Mouse (Mus musculus): ENCODE measurements around the gene Arl14ep. TPM values are rescaled to one million over a fixed set of nuclear protein-coding genes. Genes with fewer than 3 reads are reported as not detected.

Arl14ep gene
- total RNA-seq (2014; fragmentation: Nextera tagmentation) (599 and 631 TPM in 2 replicates), total RNA-seq (2017) (107 and 108 TPM in 2 replicates), polyA plus RNA-seq (2012) (47.9 and 51.0 TPM in 2 replicates)

GRCm38 (mm10) chr2:106973959-106974639, at the start of gene Arl14ep:
Gene Arl14ep (minus strand): TSS chr2:106974424.
- peak; percentile 86 for DNase-seq (ENCODE audit: low spot score)
- Histone ChIP-seq H3K4me3 (ENCODE audit: low read depth, low read length) (peak within 1 kb of the TSS; percentile 95), H3K36me3 (replicated peaks) (peaks cover 29% of the 10 kb centered on the region), H3K4me1 (ENCODE audit: insufficient read depth, low read depth, low read length) (peaks cover 49% of the 10 kb centered on the region), H3K27me3 (ENCODE audit: insufficient read depth, low read length) (no peaks in the 10 kb centered on the region), H3K9me3 (replicated peaks) (no peaks in the 10 kb centered on the region)
- TF ChIP-seq GATA1 (IDR thresholded peaks at IDR 0.05; ENCODE audit: borderline replicate concordance, low read length) (no peak), TAL1 (conservative IDR thresholded peaks at IDR 0.05; ENCODE audit: low read depth, low read length) (no peak), CTCF (IDR thresholded peaks at IDR 0.05; ENCODE audit: low read depth, low read length) (no peak), GATA2 (IDR thresholded peaks at IDR 0.05; ENCODE audit: borderline replicate concordance, low read depth, low read length) (no peak), POLR2AphosphoS5 (IDR thresholded peaks at IDR 0.05; ENCODE audit: insufficient replicate concordance, low read depth, low read length) (no peak)
- ATAC-seq (ENCODE audit: extremely low read depth, insufficient number of reproducible peaks, low FRiP score, poor library complexity, severe bottlenecking) = peak; percentile 98

DNA sequence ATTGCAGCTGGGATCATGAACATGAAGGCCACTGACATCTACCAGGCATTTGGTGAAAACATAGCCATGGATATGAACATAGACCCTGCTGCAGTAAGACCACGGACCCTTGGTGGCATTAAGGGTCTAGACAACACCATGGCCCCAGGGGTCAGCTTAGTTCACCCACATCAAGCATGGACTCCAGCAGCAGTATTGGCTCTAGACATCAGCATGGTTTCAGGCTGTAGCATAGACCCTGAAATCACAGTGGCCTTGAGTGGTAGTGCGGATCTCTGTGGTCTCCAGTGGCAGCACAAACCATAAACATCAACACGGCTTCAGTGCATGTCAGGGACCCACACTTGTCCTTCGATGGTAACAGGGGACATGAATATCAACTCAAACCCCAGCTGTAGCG, 48.5 kb upstream of the Arl14ep start:
- H3K4me3 ChIP-seq (ENCODE audit: low read depth, low read length) = no peak overlapping the region
- no peaks in the 10 kb centered on the region for H3K9me3 ChIP-seq (replicated peaks)
- no peak for TF ChIP-seq GATA1 (IDR thresholded peaks at IDR 0.05; ENCODE audit: borderline replicate concordance, low read length)
- no peak for TF ChIP-seq GATA2 (IDR thresholded peaks at IDR 0.05; ENCODE audit: borderline replicate concordance, low read depth, low read length)
- no peak for ATAC-seq (ENCODE audit: extremely low read depth, insufficient number of reproducible peaks, low FRiP score, poor library complexity, severe bottlenecking)
- peaks cover 7% of the 10 kb centered on the region for H3K4me1 ChIP-seq (ENCODE audit: insufficient read depth, low read depth, low read length)
- no peaks in the 10 kb centered on the region for H3K27me3 ChIP-seq (ENCODE audit: insufficient read depth, low read length)
- no peak for DNase-seq (ENCODE audit: low spot score)
- H3K36me3 ChIP-seq (replicated peaks) = no peaks in the 10 kb centered on the region

- Histone ChIP-seq H3K27me3 (ENCODE audit: insufficient read depth, low read length) (no peaks in the 10 kb centered on the region), H3K4me3 (ENCODE audit: low read depth, low read length) (no peak overlapping the region), H3K4me1 (ENCODE audit: insufficient read depth, low read depth, low read length) (peaks cover 15% of the 10 kb centered on the region), H3K36me3 (replicated peaks) (no peaks in the 10 kb centered on the region), H3K9me3 (replicated peaks) (no peaks in the 10 kb centered on the region)
- DNase-seq (ENCODE audit: low spot score) = no peak
- TF ChIP-seq TAL1 (conservative IDR thresholded peaks at IDR 0.05; ENCODE audit: low read depth, low read length) (no peak), CTCF (IDR thresholded peaks at IDR 0.05; ENCODE audit: low read depth, low read length) (no peak), GATA1 (IDR thresholded peaks at IDR 0.05; ENCODE audit: borderline replicate concordance, low read length) (no peak), POLR2AphosphoS5 (IDR thresholded peaks at IDR 0.05; ENCODE audit: insufficient replicate concordance, low read depth, low read length) (no peak), GATA2 (IDR thresholded peaks at IDR 0.05; ENCODE audit: borderline replicate concordance, low read depth, low read length) (no peak)
- ATAC-seq (ENCODE audit: extremely low read depth, insufficient number of reproducible peaks, low FRiP score, poor library complexity, severe bottlenecking) = no peak
Observed at GRCm38 (mm10) chr2:107019331-107019730, 45.1 kb upstream of the Arl14ep start.

DNA sequence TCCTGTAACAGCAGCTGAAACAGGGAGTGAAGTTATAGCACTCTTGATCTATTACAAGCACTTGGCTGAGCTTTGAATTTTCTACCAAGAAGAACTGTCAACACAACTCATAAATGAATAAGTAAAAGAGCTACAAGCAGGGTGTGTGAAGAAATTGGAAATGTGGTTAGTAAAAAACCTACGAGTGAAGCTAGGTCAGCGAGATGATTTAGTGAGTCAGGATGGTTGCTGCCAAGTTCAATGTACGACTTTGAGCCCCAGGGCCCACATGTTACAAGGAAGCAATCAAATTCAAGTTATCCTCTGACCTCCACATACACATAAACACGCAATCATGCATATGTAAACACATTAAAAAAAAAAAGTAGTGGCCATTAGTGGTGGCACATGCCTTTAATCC, 38.9 kb upstream of the Arl14ep start:
- Histone ChIP-seq H3K9me3 (replicated peaks) (peaks cover 5% of the 10 kb centered on the region; the same call in 1 of the 2 replicates), H3K36me3 (replicated peaks) (no peaks in the 10 kb centered on the region), H3K4me1 (ENCODE audit: insufficient read depth, low read depth, low read length) (peaks cover 27% of the 10 kb centered on the region), H3K4me3 (ENCODE audit: low read depth, low read length) (no peak overlapping the region), H3K27me3 (ENCODE audit: insufficient read depth, low read length) (no peaks in the 10 kb centered on the region; the same call in 1 of the 2 replicates)
- ATAC-seq (ENCODE audit: extremely low read depth, insufficient number of reproducible peaks, low FRiP score, poor library complexity, severe bottlenecking) = no peak
- no peak for TF ChIP-seq GATA1 (IDR thresholded peaks at IDR 0.05; ENCODE audit: borderline replicate concordance, low read length)
- TF ChIP-seq CTCF (IDR thresholded peaks at IDR 0.05; ENCODE audit: low read depth, low read length) = no peak
- TF ChIP-seq TAL1 (conservative IDR thresholded peaks at IDR 0.05; ENCODE audit: low read depth, low read length) = no peak
- no peak for TF ChIP-seq GATA2 (IDR thresholded peaks at IDR 0.05; ENCODE audit: borderline replicate concordance, low read depth, low read length)
- TF ChIP-seq POLR2AphosphoS5 (IDR thresholded peaks at IDR 0.05; ENCODE audit: insufficient replicate concordance, low read depth, low read length) = no peak
- DNase-seq (ENCODE audit: low spot score) = no peak

DNA sequence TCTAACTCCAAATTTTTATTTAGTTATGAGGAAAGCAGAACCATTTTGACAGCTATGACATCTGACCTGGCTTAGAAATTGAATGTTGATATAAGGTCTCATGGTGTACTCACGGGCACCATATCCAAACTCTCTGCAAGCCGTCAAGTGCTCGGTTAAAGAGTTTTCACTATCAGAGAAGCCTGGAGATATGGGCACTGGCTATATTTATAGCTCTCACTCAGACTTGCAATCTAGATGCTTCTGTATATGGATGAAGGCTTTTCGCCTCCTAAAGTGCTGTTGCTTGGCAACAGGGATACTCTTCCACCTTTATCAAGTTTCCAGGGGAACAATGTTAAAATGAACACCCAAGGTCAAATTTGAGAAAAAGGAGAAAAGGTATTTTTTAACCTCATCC, 38.1 kb upstream of the Arl14ep start:
- Histone ChIP-seq H3K9me3 (replicated peaks) (peaks cover 5% of the 10 kb centered on the region; the same call in 1 of the 2 replicates), H3K27me3 (ENCODE audit: insufficient read depth, low read length) (no peaks in the 10 kb centered on the region; the same call in 1 of the 2 replicates), H3K4me3 (ENCODE audit: low read depth, low read length) (no peak overlapping the region), H3K36me3 (replicated peaks) (no peaks in the 10 kb centered on the region), H3K4me1 (ENCODE audit: insufficient read depth, low read depth, low read length) (peaks cover 27% of the 10 kb centered on the region)
- ATAC-seq (ENCODE audit: extremely low read depth, insufficient number of reproducible peaks, low FRiP score, poor library complexity, severe bottlenecking) = no peak
- TF ChIP-seq TAL1 (conservative IDR thresholded peaks at IDR 0.05; ENCODE audit: low read depth, low read length) (no peak), CTCF (IDR thresholded peaks at IDR 0.05; ENCODE audit: low read depth, low read length) (no peak), POLR2AphosphoS5 (IDR thresholded peaks at IDR 0.05; ENCODE audit: insufficient replicate concordance, low read depth, low read length) (no peak)
- DNase-seq (ENCODE audit: low spot score) = no peak

GRCm38 (mm10) chr2:107010160-107010559, 35.9 kb upstream of the Arl14ep start:
- ATAC-seq (ENCODE audit: extremely low read depth, insufficient number of reproducible peaks, low FRiP score, poor library complexity, severe bottlenecking) (no peak), DNase-seq (ENCODE audit: low spot score) (no peak)
- Histone ChIP-seq H3K27me3 (ENCODE audit: insufficient read depth, low read length) (no peaks in the 10 kb centered on the region; the same call in 1 of the 2 replicates), H3K9me3 (replicated peaks) (peaks cover 7% of the 10 kb centered on the region; the same call in 1 of the 2 replicates), H3K4me3 (ENCODE audit: low read depth, low read length) (no peak overlapping the region), H3K36me3 (replicated peaks) (no peaks in the 10 kb centered on the region), H3K4me1 (ENCODE audit: insufficient read depth, low read depth, low read length) (peaks cover 27% of the 10 kb centered on the region)
- TF ChIP-seq CTCF (IDR thresholded peaks at IDR 0.05; ENCODE audit: low read depth, low read length) (no peak), GATA2 (IDR thresholded peaks at IDR 0.05; ENCODE audit: borderline replicate concordance, low read depth, low read length) (no peak), POLR2AphosphoS5 (IDR thresholded peaks at IDR 0.05; ENCODE audit: insufficient replicate concordance, low read depth, low read length) (no peak), GATA1 (IDR thresholded peaks at IDR 0.05; ENCODE audit: borderline replicate concordance, low read length) (no peak), TAL1 (conservative IDR thresholded peaks at IDR 0.05; ENCODE audit: low read depth, low read length) (no peak)
